In genomic region chr10:116440088-116440487, GRCm38 (mm10) we compare ENCODE assay signal across 28 mouse cellular contexts. TPM values are rescaled to one million over a fixed set of nuclear protein-coding genes. Genes with fewer than 3 reads are reported as not detected.
DNase-seq lines count a peak whose midpoint lies in the region; ATAC-seq lines count a peak whose summit lies in the region.
"Had no signal": no experiment of that assay in that cellular context is flagged by ENCODE, and none has a peak within 500 bp of the region (broad histone marks: within the 10 kb centered on the region; RNA-seq: fewer than 3 reads in every experiment).

No protein-coding gene starts in this region.

- H3K4me3 ChIP-seq in heart, embryonic 15.5 days: peak overlapping the region; percentile 3; the same call in 1 of the 2 replicates
- no peak overlapping the region for H3K4me3 ChIP-seq in hindbrain, embryonic 14.5 days (replicated peaks; ENCODE audit: low read length)
- H3K4me3 ChIP-seq: embryonic facial prominence, embryonic 10.5 days; embryonic facial prominence, embryonic 15.5 days; forebrain, embryonic 13.5 days; gastrocnemius, adult 2 months; kidney, embryonic 15.5 days had no signal

- intact Hi-C loops in heart, postnatal 36 days (cut with DNase I): no loop called here

- H3K9me3 ChIP-seq in heart, embryonic 15.5 days (replicated peaks): peaks cover 12% of the 10 kb centered on the region
- no peaks in the 10 kb centered on the region for H3K9me3 ChIP-seq in hindbrain, embryonic 14.5 days (ENCODE audit: control insufficient read depth, low read length)

- H3K36me3 ChIP-seq in heart, embryonic 15.5 days: 0 out of 2 replicates have a peak, but pooled peaks cover 3% of the 10 kb centered on the region
- H3K36me3 ChIP-seq in hindbrain, embryonic 14.5 days (replicated peaks; ENCODE audit: control insufficient read depth, insufficient read depth): no peaks in the 10 kb centered on the region

- ATAC-seq in heart, embryonic 15.5 days (replicated peaks; ENCODE audit: insufficient number of reproducible peaks, insufficient read depth, low FRiP score, low read depth): 0 out of 2 replicates have a peak, but pooled peaks have one; percentile 51
- no peak for ATAC-seq in hindbrain, embryonic 14.5 days (ENCODE audit: low FRiP score)
- ATAC-seq: forebrain, embryonic 13.5 days; hindbrain, embryonic 16.5 days; midbrain, embryonic 16.5 days had no signal

- H3K4me1 ChIP-seq in heart, embryonic 15.5 days (replicated peaks): 0 out of 2 replicates have a peak, but pooled peaks cover 3% of the 10 kb centered on the region
- no peaks in the 10 kb centered on the region for H3K4me1 ChIP-seq in hindbrain, embryonic 14.5 days (replicated peaks; ENCODE audit: control insufficient read depth, insufficient read depth, low read length)
- H3K4me1 ChIP-seq: embryonic facial prominence, embryonic 10.5 days; forebrain, embryonic 13.5 days; kidney, embryonic 15.5 days had no signal

- no peaks in the 10 kb centered on the region for H3K27me3 ChIP-seq in heart, embryonic 15.5 days
- H3K27me3 ChIP-seq in hindbrain, embryonic 14.5 days (ENCODE audit: control insufficient read depth, insufficient read depth, low read length): no peaks in the 10 kb centered on the region
- H3K27me3 ChIP-seq: embryonic facial prominence, embryonic 15.5 days; forebrain, embryonic 13.5 days; kidney, embryonic 15.5 days had no signal

- H3K27ac ChIP-seq in heart, embryonic 15.5 days: no peak overlapping the region; the same call in 1 of the 2 replicates
- no peak overlapping the region for H3K27ac ChIP-seq in hindbrain, embryonic 14.5 days
- H3K27ac ChIP-seq: embryonic facial prominence, embryonic 10.5 days; embryonic facial prominence, embryonic 15.5 days; forebrain, embryonic 13.5 days; gastrocnemius, adult 2 months; kidney, embryonic 15.5 days; stomach, postnatal 0 days had no signal

- H3K4me2 ChIP-seq in heart, embryonic 15.5 days: peak overlapping the region; percentile 47
- no peak overlapping the region for H3K4me2 ChIP-seq in hindbrain, embryonic 14.5 days (replicated peaks)
- H3K4me2 ChIP-seq: embryonic facial prominence, embryonic 15.5 days; forebrain, embryonic 13.5 days; kidney, embryonic 15.5 days; lung, embryonic 14.5 days; midbrain, embryonic 11.5 days had no signal

- WGBS in heart, embryonic 15.5 days: 42% methylated on average over 10 of the region's 10 CpGs
- WGBS in hindbrain, embryonic 14.5 days: 94% methylated on average over 10 of the region's 10 CpGs

- no peak overlapping the region for H3K9ac ChIP-seq in heart, embryonic 15.5 days
- no peak overlapping the region for H3K9ac ChIP-seq in hindbrain, embryonic 14.5 days
- H3K9ac ChIP-seq: embryonic facial prominence, embryonic 15.5 days; forebrain, embryonic 13.5 days; kidney, embryonic 15.5 days; lung, embryonic 14.5 days had no signal

- peak; percentile 11 for DNase-seq in heart, adult 11 months
- no peak for DNase-seq in heart, adult 8-10 months (ENCODE audit: low spot score)
- DNase-seq in heart, postnatal 36 days: no peak
- DNase-seq in right cerebral cortex, postnatal 25 days: peak; percentile 7
- DNase-seq in right cerebral cortex, postnatal 4 days: no peak
- no peak for DNase-seq in hindbrain, embryonic 14.5 days (ENCODE audit: low spot score)
- no peak for DNase-seq in cerebellum, adult 11-12 months
- DNase-seq: adrenal gland, postnatal 25 days; cerebellum, adult 8-10 months; cerebellum, postnatal 25 days; gastrocnemius, adult 2 months; kidney, adult 18-20 months; kidney, postnatal 25 days; lung, embryonic 14.5 days; lung, postnatal 14 days; thymus, adult 18-20 months; thymus, postnatal 25 days had no signal

RNA-seq across cellular contexts. Expression of gene Kcnmb4, which starts 33.6 kb away (rescaled TPM):
- total RNA-seq in heart, adult 8-10 months (2022): under 1 TPM in 3 of 4 experiments, not detected in 1; 0.19 to 0.47 (median 0.33) TPM
- 3.7 and 4.2 TPM in 2 replicates for polyA plus RNA-seq in heart, embryonic 15.5 days (2015; fragmentation: Nextera tagmentation; extraction: Ambion mirVana)
- total RNA-seq in heart, postnatal 36 days (2021): under 1 TPM; 0.22 to 0.24 TPM
- 33.6 and 42.0 TPM in 2 replicates for polyA plus RNA-seq in hindbrain, embryonic 14.5 days (2014; fragmentation: Nextera tagmentation; extraction: Ambion mirVana)
- total RNA-seq: hematopoietic stem cell, adult 5-6 weeks; MEL had no signal

Comparison
In these comparisons a context has a peak if more than half of its experiments do, and no peak if none do; other contexts are left out.
1. DNase-seq: peak in heart, adult 11 months (single experiment) and right cerebral cortex, postnatal 25 days (single experiment); none in heart, adult 8-10 months (single experiment), heart, postnatal 36 days (0 of 2), right cerebral cortex, postnatal 4 days (single experiment), hindbrain, embryonic 14.5 days (single experiment) and cerebellum, adult 11-12 months (single experiment).